Mouse (Mus musculus) cerebellum, adult 2 months (tissue): ENCODE data around the gene Aprt.

ENCODE experiments used
- CTCF ChIP-seq: fragments of 200-500 bp; IDR thresholded peaks from 2 replicates; pipeline ENCODE4 v1.5.1; 2011; ENCODE audit warnings: low read depth, mild to moderate bottlenecking, control low read depth, low read length, moderate library complexity, borderline replicate concordance; ENCODE audit not compliant: insufficient read depth
- POLR2A ChIP-seq: fragments of 200-500 bp; IDR thresholded peaks from 2 replicates; pipeline ENCODE4 v1.6.1; 2011; ENCODE audit warnings: low read length, control low read depth, borderline replicate concordance; ENCODE audit not compliant: insufficient read depth

- TF ChIP-seq CTCF, result no peak
- no peak for TF ChIP-seq POLR2A
These were observed 1.9 kb downstream of the Aprt start for GRCm38 (mm10) chr8:122574667-122575251.
